Mouse (Mus musculus): ENCODE data around the gene Hsf2bp. TPM values are rescaled to one million over a fixed set of nuclear protein-coding genes. Genes with fewer than 3 reads are reported as not detected.

Gene Hsf2bp
- polyA plus RNA-seq, 2 experiments: 0.59 to 0.74 TPM

GRCm38 (mm10) chr17:31904036-31904435 lies 132.1 kb downstream of the Hsf2bp start:
- Histone ChIP-seq H3K4me1 (ENCODE audit: control insufficient read depth, insufficient read depth, low read length) (no peaks in the 10 kb centered on the region), H3K9me3 (ENCODE audit: control insufficient read depth, low read length) (no peaks in the 10 kb centered on the region), H3K4me2 (replicated peaks; ENCODE audit: low read depth, low read length, severe bottlenecking) (no peak overlapping the region), H3K36me3 (ENCODE audit: control insufficient read depth, insufficient read depth, low read length) (no peaks in the 10 kb centered on the region), H3K27ac (replicated peaks; ENCODE audit: low read depth, low read length) (no peak overlapping the region), H3K9ac (ENCODE audit: low read depth, low read length, severe bottlenecking) (no peak overlapping the region), H3K27me3 (ENCODE audit: control insufficient read depth, insufficient read depth, low read length) (no peaks in the 10 kb centered on the region), H3K4me3 (replicated peaks; ENCODE audit: low read length) (no peak overlapping the region)
- DNase-seq (ENCODE audit: low spot score): no peak
- no peak for TF ChIP-seq POLR2A (IDR thresholded peaks at IDR 0.05; ENCODE audit: borderline replicate concordance, extremely low read depth, insufficient read depth, insufficient read length)
- no peak for ATAC-seq (ENCODE audit: low FRiP score, low read depth)
- 82% methylated on average over 7 of the region's 7 CpGs for WGBS

GRCm38 (mm10) chr17:31902630-31903198 lies 133.4 kb downstream of the Hsf2bp start:
- DNase-seq (ENCODE audit: low spot score) (no peak), ATAC-seq (ENCODE audit: low FRiP score, low read depth) (no peak)
- Histone ChIP-seq H3K4me2 (replicated peaks; ENCODE audit: low read depth, low read length, severe bottlenecking) (no peak overlapping the region), H3K4me1 (ENCODE audit: control insufficient read depth, insufficient read depth, low read length) (no peaks in the 10 kb centered on the region), H3K4me3 (replicated peaks; ENCODE audit: low read length) (no peak overlapping the region), H3K27me3 (ENCODE audit: control insufficient read depth, insufficient read depth, low read length) (no peaks in the 10 kb centered on the region), H3K27ac (replicated peaks; ENCODE audit: low read depth, low read length) (no peak overlapping the region), H3K9ac (ENCODE audit: low read depth, low read length, severe bottlenecking) (no peak overlapping the region), H3K36me3 (ENCODE audit: control insufficient read depth, insufficient read depth, low read length) (no peaks in the 10 kb centered on the region), H3K9me3 (ENCODE audit: control insufficient read depth, low read length) (no peaks in the 10 kb centered on the region)
- 66% methylated on average over 3 of the region's 3 CpGs for WGBS
- no peak for TF ChIP-seq POLR2A (IDR thresholded peaks at IDR 0.05; ENCODE audit: borderline replicate concordance, extremely low read depth, insufficient read depth, insufficient read length)

GRCm38 (mm10) chr17:31901461-31902204 lies 134.5 kb downstream of the Hsf2bp start:
- no peaks in the 10 kb centered on the region for H3K36me3 ChIP-seq (ENCODE audit: control insufficient read depth, insufficient read depth, low read length)
- H3K27ac ChIP-seq (replicated peaks; ENCODE audit: low read depth, low read length): no peak overlapping the region
- H3K4me2 ChIP-seq (replicated peaks; ENCODE audit: low read depth, low read length, severe bottlenecking): no peak overlapping the region
- H3K27me3 ChIP-seq (ENCODE audit: control insufficient read depth, insufficient read depth, low read length): no peaks in the 10 kb centered on the region
- no peaks in the 10 kb centered on the region for H3K9me3 ChIP-seq (ENCODE audit: control insufficient read depth, low read length)
- WGBS: 69% methylated on average over 11 of the region's 11 CpGs
- TF ChIP-seq POLR2A (IDR thresholded peaks at IDR 0.05; ENCODE audit: borderline replicate concordance, extremely low read depth, insufficient read depth, insufficient read length): no peak
- H3K4me1 ChIP-seq (ENCODE audit: control insufficient read depth, insufficient read depth, low read length): no peaks in the 10 kb centered on the region
- no peak for ATAC-seq (ENCODE audit: low FRiP score, low read depth)
- H3K9ac ChIP-seq (ENCODE audit: low read depth, low read length, severe bottlenecking): no peak overlapping the region
- no peak overlapping the region for H3K4me3 ChIP-seq (replicated peaks; ENCODE audit: low read length)
- DNase-seq (ENCODE audit: low spot score): no peak

GRCm38 (mm10) chr17:31898941-31899340 lies 137.2 kb downstream of the Hsf2bp start:
- 70% methylated on average over 5 of the region's 5 CpGs for WGBS
- H3K4me3 ChIP-seq (replicated peaks; ENCODE audit: low read length): no peak overlapping the region
- no peaks in the 10 kb centered on the region for H3K36me3 ChIP-seq (ENCODE audit: control insufficient read depth, insufficient read depth, low read length)
- H3K9ac ChIP-seq (ENCODE audit: low read depth, low read length, severe bottlenecking): no peak overlapping the region
- H3K27me3 ChIP-seq (ENCODE audit: control insufficient read depth, insufficient read depth, low read length): no peaks in the 10 kb centered on the region
- H3K4me2 ChIP-seq (replicated peaks; ENCODE audit: low read depth, low read length, severe bottlenecking): no peak overlapping the region
- DNase-seq (ENCODE audit: low spot score) (no peak), ATAC-seq (ENCODE audit: low FRiP score, low read depth) (no peak)
- no peak overlapping the region for H3K27ac ChIP-seq (replicated peaks; ENCODE audit: low read depth, low read length)
- no peaks in the 10 kb centered on the region for H3K9me3 ChIP-seq (ENCODE audit: control insufficient read depth, low read length)
- TF ChIP-seq POLR2A (IDR thresholded peaks at IDR 0.05; ENCODE audit: borderline replicate concordance, extremely low read depth, insufficient read depth, insufficient read length): no peak
- no peaks in the 10 kb centered on the region for H3K4me1 ChIP-seq (ENCODE audit: control insufficient read depth, insufficient read depth, low read length)

- Histone ChIP-seq H3K9me3 (ENCODE audit: control insufficient read depth, low read length) (no peaks in the 10 kb centered on the region), H3K36me3 (ENCODE audit: control insufficient read depth, insufficient read depth, low read length) (no peaks in the 10 kb centered on the region), H3K27ac (replicated peaks; ENCODE audit: low read depth, low read length) (no peak overlapping the region), H3K4me3 (replicated peaks; ENCODE audit: low read length) (no peak overlapping the region), H3K4me1 (ENCODE audit: control insufficient read depth, insufficient read depth, low read length) (peaks cover 7% of the 10 kb centered on the region; the same call in 1 of the 2 replicates), H3K27me3 (ENCODE audit: control insufficient read depth, insufficient read depth, low read length) (no peaks in the 10 kb centered on the region), H3K4me2 (replicated peaks; ENCODE audit: low read depth, low read length, severe bottlenecking) (no peak overlapping the region), H3K9ac (ENCODE audit: low read depth, low read length, severe bottlenecking) (no peak overlapping the region)
- DNase-seq (ENCODE audit: low spot score) (no peak), ATAC-seq (ENCODE audit: low FRiP score, low read depth) (no peak)
- no peak for TF ChIP-seq POLR2A (IDR thresholded peaks at IDR 0.05; ENCODE audit: borderline replicate concordance, extremely low read depth, insufficient read depth, insufficient read length)
- WGBS: 79% methylated on average over 4 of the region's 4 CpGs
These were observed 138.9 kb downstream of the Hsf2bp start for GRCm38 (mm10) chr17:31897186-31897793.

Data from limb, embryonic 14.5 days (tissue).